Mouse (Mus musculus) WW6 (cell line): Measurements from ENCODE around the gene Haus3.
A peak's percentile ranks its signal among the peaks of the same experiment; 100 is the strongest.

Experiments used
- DNase-seq: peaks from one replicate; pipeline ENCODE4 v3.0.0-alpha.2; 2013; ENCODE audit warnings: low read depth, low spot score

Haus3 gene

DNA sequence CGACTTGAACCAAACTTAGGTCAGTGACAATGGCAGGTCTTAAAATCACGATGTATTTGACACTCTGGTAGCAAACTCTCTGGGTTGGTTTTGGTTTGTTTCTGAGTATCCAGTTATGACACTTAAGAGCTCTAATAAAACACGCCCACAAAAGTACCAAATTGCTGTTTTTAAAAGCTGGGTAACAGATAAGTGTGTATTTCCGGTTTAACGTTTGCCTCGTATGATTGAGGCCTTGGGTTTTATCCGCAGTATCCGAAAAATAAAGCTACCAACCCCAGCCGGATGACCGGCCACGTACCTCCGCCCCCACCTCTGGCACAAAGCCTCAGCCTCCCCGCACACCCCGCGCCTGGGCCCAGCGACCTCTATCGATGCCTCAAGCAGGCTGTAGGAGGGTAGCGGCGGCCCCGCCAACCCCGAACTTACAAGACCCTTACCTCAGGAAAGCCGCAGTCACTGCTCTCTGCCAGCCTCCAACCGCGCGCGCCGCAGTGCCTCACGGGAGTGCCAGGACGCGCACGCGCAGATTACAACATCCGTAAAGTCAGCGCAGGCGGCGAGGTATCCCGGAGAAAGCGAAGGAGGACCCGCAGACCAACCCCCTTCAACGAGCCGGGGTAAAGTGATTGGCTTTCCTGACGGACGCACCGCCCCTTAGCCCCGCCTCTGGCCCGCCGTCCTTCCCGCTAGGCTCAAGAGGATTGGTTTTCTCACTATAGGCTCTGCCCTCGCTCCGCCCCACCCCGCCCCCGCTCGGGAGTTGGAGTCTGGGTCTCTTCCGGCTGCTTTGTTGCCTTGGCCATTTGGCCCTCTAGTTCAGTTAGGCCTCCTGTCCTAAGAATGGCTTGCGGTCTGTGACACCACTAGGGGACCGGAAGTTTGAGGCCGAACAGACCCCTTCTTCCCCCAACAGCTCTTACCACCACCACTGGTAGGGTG, at the start of gene Haus3, which contains the start of gene Poln:
Gene Haus3 (minus strand): TSS at position 578 of the 942 bp plus-strand sequence.
Gene Poln (minus strand): TSS at position 499 of the 942 bp plus-strand sequence.
- DNase-seq, result peak; percentile 96

DNA sequence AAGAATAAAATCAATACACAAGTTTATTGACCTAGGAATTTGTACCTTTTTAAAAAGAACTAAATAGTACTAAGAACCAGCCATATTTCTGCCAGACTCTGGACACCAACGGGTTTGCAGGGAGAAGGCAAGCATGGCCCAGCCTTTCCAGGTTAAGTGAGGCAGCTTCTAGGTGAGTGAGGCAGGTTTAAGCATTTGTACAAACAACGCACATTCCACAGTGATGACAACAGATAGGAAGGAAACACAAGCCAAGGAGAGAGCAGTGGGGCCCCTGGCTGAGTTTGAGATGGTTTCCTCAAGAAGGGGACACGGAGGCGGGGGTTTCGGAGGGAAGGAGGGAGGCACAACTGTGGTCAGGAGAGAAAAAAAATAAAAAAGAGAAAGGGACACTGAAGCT, 49.3 kb upstream of the Haus3 start:
- no peak for DNase-seq

GRCm38 (mm10) chr5:34217756-34218155, 48.4 kb upstream of the Haus3 start:
- DNase-seq, result no peak

DNA sequence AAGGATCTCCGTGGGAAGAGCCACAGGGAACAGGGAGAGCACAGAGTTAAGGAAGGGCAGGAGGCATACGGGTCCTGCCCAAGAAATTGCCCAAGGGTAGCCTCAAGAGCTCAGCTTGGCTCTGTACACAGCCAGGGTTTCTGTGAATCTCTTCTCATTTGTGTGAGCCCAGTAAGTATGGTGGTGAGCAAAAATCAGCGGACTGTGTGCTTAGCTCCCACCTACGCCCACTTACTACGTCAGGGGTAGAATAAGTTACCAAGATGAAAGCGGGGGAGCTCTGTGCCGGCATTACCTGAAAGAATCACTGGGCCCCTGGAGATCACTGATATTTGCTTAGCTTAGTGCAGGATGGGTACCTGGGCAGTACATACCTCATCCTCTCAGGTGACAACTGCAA, 46.7 kb upstream of the Haus3 start:
- DNase-seq, result no peak

- DNase-seq, result no peak
These were observed 44.3 kb upstream of the Haus3 start for GRCm38 (mm10) chr5:34213659-34214058.

DNA sequence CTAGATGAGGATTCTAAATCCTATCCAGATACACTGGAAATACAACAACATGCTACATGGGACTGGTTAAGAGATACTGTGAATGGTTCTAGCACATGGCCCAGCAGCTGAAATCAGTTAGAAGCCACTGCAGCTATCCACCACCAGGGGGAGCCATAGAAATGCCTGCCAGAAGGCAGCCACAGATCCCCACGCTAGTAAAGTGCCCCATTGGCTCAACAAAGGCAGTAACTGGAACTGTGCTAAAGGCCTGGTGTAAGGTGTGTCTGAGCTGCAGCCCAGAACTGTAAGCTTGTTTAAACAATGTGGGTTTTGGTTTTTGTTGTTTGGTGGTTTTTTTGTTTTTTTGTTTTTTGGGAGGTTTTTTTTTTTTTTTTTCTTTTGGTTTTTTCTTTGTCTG, 41.0 kb upstream of the Haus3 start:
- peak; percentile 64 for DNase-seq

DNA sequence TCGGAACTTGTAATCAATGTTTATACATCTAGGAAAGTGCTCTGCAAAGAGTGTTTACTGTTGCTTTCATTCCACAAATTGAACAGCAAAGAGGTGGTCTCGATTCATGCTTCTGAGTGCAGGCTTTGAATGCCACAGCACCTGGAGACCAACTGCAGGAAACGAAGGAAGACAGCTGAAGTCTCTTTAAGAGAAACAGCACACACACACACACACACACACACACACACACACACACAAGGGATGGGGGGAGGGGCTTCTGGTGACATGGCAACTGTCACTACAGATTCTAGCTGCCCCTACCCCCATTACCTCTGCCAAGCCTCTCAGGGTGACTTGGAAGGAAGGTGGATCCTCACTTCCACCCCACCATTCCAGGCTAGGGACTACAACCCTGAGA, 38.2 kb upstream of the Haus3 start:
- no peak for DNase-seq

DNA sequence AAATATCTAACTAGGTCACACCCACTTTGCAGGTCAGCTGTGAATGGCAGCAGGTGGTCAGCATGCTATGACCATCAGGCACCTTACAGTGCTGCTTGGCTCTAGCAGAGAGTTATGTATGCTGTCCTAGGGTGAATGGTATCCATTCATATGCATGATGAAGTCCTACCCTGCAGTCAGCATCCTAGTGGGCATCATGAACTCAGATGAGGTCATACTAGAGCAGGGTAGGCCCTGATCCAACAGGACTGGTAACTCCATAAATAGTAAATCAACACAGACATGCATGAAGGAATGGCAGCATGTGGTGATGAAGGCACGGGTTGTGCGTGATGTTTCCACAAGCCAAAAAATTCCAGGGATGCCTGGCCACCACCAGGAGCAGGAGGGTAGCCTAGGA, 36.5 kb upstream of the Haus3 start:
- DNase-seq, result no peak

- no peak for DNase-seq
These were observed 35.6 kb upstream of the Haus3 start for GRCm38 (mm10) chr5:34204911-34205310.

- DNase-seq, result no peak
These were observed 32.7 kb upstream of the Haus3 start for GRCm38 (mm10) chr5:34202006-34202405.

DNA sequence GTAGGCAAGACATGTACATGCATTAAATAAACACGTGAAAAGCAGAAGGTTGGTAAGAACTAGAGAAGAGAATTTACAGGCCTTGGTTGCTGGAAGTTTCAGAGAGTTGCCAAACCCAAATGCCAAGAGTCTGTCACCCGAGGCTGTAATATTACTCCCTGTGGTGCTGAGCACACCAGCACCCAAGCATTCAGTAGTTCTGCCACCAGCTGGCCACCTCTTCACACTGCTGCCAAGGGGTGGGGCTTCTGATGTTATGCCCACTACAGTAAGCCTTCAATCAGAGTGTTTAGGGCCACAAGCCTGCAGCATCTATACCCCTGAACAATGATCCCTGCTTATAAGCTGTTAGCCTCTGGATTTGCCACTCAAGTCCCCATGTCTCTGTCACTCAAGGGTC, 32.1 kb upstream of the Haus3 start:
- no peak for DNase-seq

DNA sequence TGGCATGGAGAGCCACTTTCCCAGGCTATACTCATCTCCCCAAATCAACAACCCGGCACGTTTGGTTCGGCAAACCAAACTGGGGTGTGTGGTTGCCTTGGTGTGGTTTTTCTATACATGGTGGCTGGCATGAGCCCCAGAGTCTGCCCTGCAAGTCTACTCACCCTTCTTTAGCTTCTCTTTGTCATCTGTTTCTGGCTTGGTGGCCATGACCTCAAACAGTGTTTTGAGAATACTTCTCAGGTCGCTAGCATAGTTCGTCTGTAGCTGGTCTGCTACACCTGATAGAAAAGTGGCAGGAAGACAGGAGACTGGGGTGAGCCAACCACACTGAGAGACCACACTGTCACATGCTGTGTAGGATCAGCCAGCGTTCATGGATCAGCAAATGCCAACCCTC, 29.3 kb upstream of the Haus3 start:
- DNase-seq, result no peak

GRCm38 (mm10) chr5:34197243-34197642, 27.9 kb upstream of the Haus3 start:
- DNase-seq, result no peak

- DNase-seq, result no peak
These were observed 27.1 kb upstream of the Haus3 start for GRCm38 (mm10) chr5:34196423-34196822.

DNA sequence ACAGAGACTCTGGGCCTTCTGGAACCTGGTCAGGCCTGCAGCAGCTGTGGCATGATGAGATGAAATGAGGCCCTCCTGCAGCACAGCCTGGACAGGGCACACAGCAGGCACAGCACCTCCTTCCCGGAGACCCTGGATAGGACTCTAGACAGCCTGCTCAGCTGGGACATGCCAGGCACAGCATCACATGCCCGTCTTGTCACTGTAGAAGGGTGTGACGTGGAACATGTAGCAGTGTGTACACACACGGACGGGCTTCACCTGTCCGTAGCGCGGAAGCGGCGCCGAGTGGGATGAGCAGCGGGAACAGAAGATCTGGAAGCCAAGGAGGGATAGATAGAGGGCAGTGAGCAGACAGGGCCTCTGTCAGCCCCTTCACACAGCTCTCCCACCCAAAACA, 26.5 kb upstream of the Haus3 start:
- no peak for DNase-seq

DNA sequence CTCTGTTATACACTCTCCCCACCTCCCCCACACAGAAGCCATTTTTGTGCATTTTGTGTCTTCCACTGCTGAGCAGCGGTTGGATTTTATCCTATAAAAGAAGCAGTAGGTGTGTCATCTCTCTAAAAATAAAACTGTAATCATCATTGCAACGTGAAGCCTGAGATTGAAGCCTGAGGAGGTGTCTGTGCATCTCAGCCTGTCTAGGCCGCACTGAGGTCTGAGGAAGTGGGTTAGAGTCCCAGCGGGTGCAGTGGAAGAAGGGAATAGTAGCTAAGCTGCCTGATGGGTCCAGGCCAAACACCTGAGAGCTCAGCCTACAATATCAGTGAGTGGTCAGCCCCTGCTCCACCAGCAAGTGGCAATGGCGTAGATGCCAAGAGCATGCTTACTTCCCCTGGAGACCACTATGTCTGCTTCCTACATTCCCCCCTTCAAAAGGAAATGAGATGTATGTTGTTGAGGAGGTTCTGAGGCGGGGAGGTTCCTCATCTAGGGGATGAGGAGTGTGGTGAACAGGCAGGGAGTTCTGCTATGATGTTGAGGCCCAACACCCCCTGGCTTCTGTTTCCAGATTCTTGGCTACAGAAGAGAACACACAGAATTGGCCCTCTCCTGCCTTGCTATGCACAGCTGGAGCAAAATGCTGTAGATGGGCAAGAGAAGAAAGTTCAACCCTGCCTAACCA, 25.8 kb upstream of the Haus3 start:
- no peak for DNase-seq

- DNase-seq, result no peak
These were observed 25.1 kb upstream of the Haus3 start for GRCm38 (mm10) chr5:34194426-34194825.

DNA sequence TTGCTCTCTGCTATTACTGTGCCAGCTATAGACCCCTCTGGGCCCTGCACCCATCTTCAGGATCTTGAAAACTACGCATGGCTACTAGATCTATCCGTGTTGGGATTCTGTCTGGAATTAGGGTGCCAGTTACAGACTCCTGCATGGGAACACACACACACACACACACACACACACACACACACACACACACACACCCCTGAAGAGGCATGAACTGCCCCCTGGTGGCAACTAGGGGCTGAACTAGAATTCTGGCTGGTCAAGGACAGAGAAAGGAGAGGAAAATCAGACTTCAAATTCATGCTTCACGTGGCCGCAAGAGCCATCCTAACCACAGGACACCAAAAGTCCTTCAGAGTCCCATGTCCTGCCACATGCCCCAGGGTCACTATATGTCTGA, 22.5 kb upstream of the Haus3 start:
- no peak for DNase-seq

GRCm38 (mm10) chr5:34191021-34191420, 21.7 kb upstream of the Haus3 start:
- DNase-seq, result no peak

DNA sequence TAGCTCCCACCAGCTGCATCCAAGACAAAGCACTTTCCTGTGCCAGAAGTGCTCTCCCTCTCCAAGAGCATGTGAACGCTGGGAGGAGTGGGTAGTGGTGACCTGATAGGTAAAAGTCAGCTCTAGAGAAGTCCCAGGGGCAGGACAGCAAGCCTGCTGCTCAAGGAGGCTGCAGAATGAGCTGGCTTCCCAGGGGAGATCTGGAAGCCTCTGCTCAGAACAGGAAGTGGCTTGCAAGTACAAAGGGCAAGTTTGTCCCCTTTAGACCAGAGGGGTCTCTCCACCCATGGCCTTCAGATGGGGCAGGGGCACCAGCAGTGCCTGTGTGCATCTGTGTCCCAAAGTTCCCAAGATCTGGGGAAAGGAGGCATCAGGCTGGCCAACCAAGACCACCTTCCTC, 20.2 kb upstream of the Haus3 start:
- no peak for DNase-seq

DNA sequence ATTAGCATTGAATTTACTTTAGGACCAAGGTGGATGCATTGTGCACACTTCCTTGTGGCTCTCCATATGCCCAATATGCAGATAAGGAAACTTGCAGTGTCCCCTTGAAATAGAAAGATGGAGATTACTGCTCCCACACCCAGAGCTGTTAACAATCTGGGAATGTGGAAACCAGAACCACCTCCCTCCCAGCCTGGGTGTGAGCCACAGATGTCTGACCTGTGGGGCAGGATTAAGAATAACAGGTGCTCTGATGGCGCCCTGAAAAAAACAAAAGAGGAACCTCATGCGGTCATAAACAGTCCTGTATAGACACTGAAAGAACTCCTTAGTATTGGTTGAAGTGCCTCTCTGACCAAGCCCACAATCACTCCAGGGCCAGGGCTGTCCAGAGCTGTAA, 19.5 kb upstream of the Haus3 start:
- DNase-seq, result no peak

DNA sequence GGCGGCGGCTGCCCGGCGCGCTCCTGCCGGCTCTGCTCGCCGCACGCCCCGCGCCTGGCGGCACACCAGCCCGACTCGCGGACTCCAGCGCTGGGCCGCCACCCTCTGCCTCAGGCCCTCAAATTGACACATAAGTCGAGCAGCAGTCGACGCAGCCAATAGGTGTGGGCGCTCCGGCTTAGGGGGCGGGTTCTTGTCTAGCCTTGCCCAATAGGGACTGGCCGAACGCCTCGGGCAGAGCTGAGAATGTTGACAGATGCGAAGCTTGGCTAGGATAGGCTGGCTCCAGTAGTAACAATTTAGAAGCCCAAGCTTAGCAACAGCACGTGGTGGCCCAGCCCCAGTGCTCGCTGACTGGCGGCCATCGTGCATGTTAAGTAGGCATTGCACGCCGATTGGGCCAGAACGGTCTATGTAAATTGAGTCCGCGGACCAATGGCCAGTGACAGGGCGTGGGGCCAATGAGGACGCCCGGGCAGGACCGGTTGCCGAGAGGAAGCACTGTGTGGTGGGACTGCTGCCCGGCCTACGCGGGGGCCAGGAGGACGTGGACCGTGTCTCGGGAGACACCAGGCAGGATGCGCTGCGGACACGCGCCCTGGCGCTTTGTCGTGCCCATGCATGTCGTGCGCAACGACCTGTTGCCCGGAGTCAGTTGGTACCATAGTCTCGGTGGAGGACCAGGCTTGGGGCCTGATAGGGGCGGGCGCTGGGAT, 18.4 kb upstream of the Haus3 start, which contains the start of gene Mxd4:
Gene Mxd4 (minus strand): TSS at position 120 of the 716 bp plus-strand sequence.
- DNase-seq, result peak; percentile 95
